Mouse (Mus musculus) neural tube, embryonic 11.5 days (tissue): ENCODE data around the gene Pqlc3. TPM values are rescaled to one million over a fixed set of nuclear protein-coding genes. Genes with fewer than 3 reads are reported as not detected.

ENCODE experiments used
- ATAC-seq: fragments of 200-750 bp; cut with Nextera tagmentation; 2 replicates; pipeline ENCODE4 v1.8.0; 2017; ENCODE audit warnings: moderate number of reproducible peaks, mild to moderate bottlenecking, moderate TSS enrichment, moderate library complexity; ENCODE audit not compliant: insufficient read depth, low FRiP score, low TSS enrichment
- DNase-seq: peaks from one replicate; pipeline ENCODE4 v3.0.0-alpha.2; 2015; ENCODE audit warnings: low spot score
- H3K27ac ChIP-seq: fragments of 300-500 bp; sonication (generic); 2 replicates; pipeline ENCODE4 v1.5.1; 2014; ENCODE audit warnings: low read depth, mild to moderate bottlenecking, low read length
- H3K27me3 ChIP-seq: fragments of 300-500 bp; sonication (generic); 2 replicates; pipeline ENCODE4 v1.6.1; 2014; ENCODE audit warnings: mild to moderate bottlenecking, low read length, mixed read lengths; ENCODE audit not compliant: control insufficient read depth, insufficient read depth
- H3K36me3 ChIP-seq: fragments of 300-500 bp; sonication (generic); 2 replicates; pipeline ENCODE4 v1.6.1; 2014; ENCODE audit warnings: mild to moderate bottlenecking, low read length, moderate library complexity, mixed read lengths; ENCODE audit not compliant: control insufficient read depth, insufficient read depth
- H3K4me1 ChIP-seq: fragments of 300-500 bp; sonication (generic); 2 replicates; pipeline ENCODE4 v1.6.1; 2014; ENCODE audit warnings: low read length, mixed read lengths; ENCODE audit not compliant: control insufficient read depth, insufficient read depth
- H3K4me2 ChIP-seq: fragments of 300-500 bp; sonication (generic); 2 replicates; pipeline ENCODE4 v1.6.1; 2014; ENCODE audit warnings: low read depth, mild to moderate bottlenecking, moderate library complexity
- H3K4me3 ChIP-seq: fragments of 300-500 bp; sonication (generic); 2 replicates; pipeline ENCODE4 v1.5.1; 2014; ENCODE audit warnings: low read depth, low read length
- H3K9ac ChIP-seq: fragments of 300-500 bp; sonication (generic); 2 replicates; pipeline ENCODE4 v1.6.1; 2014; ENCODE audit warnings: mild to moderate bottlenecking, low read length
- H3K9me3 ChIP-seq: fragments of 300-500 bp; sonication (generic); 2 replicates; pipeline ENCODE4 v1.6.1; 2016; ENCODE audit warnings: low read length; ENCODE audit not compliant: control insufficient read depth
- WGBS: fragments of 180-500 bp; shearing (Covaris S2); extraction: QIAGEN DNeasy Blood & Tissue Kit; methylation state at CpG from one replicate; pipeline ENCODE4 v1.1.7; 2014; 5-methylcytosine and 5-hydroxymethylcytosine counted together
- polyA plus RNA-seq: library from polyadenylated mRNA; unstranded; fragments of >200 nt; fragmentation: Nextera tagmentation; extraction: Ambion mirVana; gene quantifications from 2 replicates; pipeline ENCODE4 v1.2.1, GENCODE M21; 2014

Gene Pqlc3
- polyA plus RNA-seq: 3.2 TPM in 2 replicates

DNA sequence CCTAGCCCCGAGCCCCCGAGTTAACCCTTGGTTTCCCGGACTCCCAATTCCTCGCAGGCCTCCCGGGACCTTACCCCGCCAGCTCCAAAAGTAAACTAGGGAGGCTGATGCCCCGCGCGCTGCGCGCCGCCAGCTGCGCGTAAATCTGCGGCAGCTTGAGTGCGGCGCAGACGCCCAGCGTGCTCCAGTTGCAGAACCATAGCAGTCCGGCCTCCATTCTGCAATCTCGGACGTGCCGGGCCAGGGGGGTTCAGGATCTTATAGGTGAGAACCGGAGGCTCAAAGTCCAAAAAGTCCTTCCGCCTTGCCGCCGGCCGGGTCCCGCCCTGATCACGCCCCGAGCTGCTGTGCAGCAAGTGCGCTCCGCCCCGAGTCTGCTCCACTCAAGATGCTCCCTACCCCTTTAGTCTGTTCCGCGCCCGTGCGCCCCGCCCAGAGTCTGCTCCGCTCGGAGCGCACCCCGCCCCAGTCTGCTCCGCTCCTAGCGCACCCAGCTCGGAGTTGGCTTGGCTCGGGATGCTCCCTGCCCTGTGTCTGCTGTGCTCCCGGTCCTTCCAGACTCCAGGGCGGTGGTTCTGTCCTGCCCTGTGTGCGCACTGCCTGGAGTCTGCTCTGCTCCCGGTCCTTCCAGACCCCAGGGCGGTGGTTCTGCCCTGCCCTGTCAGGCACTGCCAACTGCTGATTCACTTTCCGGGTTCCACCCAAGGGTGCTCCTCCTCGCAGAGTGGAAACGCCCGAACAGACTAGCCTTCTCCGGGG lies at the start of gene Pqlc3:
TSS of gene Pqlc3 (minus strand) at position 670 of the 759 bp plus-strand sequence.
- under 1% methylated on average over 57 of the region's 57 CpGs for WGBS
- Histone ChIP-seq H3K4me2 (peak within 1 kb of the TSS; percentile 77), H3K27ac (no peak within 1 kb of the TSS), H3K27me3 (peaks cover 11% of the 10 kb centered on the region; the same call in 1 of the 2 replicates), H3K9me3 (no peaks in the 10 kb centered on the region), H3K36me3 (no peaks in the 10 kb centered on the region; the same call in 1 of the 2 replicates), H3K4me1 (0 out of 2 replicates have a peak, but pooled peaks cover 5% of the 10 kb centered on the region), H3K4me3 (peak within 1 kb of the TSS; percentile 47), H3K9ac (peak within 1 kb of the TSS; percentile 47)
- peak; percentile 75 for DNase-seq
- peak; percentile 70 for ATAC-seq

GRCm38 (mm10) chr12:17049796-17050195 lies 49.6 kb upstream of the Pqlc3 start:
- Histone ChIP-seq H3K9me3 (no peaks in the 10 kb centered on the region), H3K36me3 (no peaks in the 10 kb centered on the region), H3K4me2 (no peak overlapping the region), H3K27ac (no peak overlapping the region), H3K4me3 (no peak overlapping the region), H3K27me3 (no peaks in the 10 kb centered on the region), H3K9ac (no peak overlapping the region), H3K4me1 (no peaks in the 10 kb centered on the region)
- 93% methylated on average over 1 of the region's 1 CpGs for WGBS
- DNase-seq (no peak), ATAC-seq (no peak)

DNA sequence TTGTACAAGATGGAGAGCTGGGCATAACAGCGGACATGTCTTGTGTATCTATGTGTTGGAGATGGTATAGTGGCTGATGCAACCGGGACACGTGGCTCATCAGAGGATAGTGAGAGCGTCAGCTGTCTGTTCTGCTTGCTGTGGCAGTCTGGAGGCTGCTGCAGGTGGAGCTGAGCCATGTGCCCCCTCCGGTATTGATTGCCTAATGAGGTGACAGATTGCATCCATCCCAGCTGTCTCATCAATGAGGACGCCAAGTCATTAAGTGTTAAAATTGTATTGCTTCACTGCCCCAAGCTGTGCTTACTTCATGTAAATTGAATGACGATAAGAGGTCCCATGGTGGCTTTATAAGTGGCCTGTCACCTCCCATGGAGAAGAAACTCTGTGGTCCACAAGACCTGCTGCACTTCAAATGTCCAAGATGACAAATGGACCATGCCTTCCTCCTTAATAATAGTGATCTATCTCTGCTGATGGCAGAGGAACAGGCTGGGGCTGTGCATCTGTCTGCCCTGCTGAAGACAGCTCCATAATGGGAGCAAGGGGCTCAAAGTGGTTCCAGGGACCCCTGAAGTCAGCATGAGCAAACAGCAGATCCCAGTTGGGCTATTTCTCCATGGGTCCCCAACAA lies 48.9 kb upstream of the Pqlc3 start:
- Histone ChIP-seq H3K4me3 (no peak overlapping the region), H3K4me2 (no peak overlapping the region), H3K9me3 (no peaks in the 10 kb centered on the region), H3K36me3 (no peaks in the 10 kb centered on the region), H3K27ac (no peak overlapping the region), H3K4me1 (no peaks in the 10 kb centered on the region), H3K27me3 (no peaks in the 10 kb centered on the region), H3K9ac (no peak overlapping the region)
- DNase-seq: no peak
- ATAC-seq: peak; percentile 82
- 36% methylated on average over 7 of the region's 7 CpGs for WGBS

- Histone ChIP-seq H3K4me2 (no peak overlapping the region), H3K9me3 (no peaks in the 10 kb centered on the region), H3K9ac (no peak overlapping the region), H3K36me3 (no peaks in the 10 kb centered on the region), H3K27me3 (no peaks in the 10 kb centered on the region), H3K27ac (no peak overlapping the region), H3K4me3 (no peak overlapping the region), H3K4me1 (no peaks in the 10 kb centered on the region)
- 42% methylated on average over 5 of the region's 5 CpGs for WGBS
- ATAC-seq (no peak), DNase-seq (no peak)
Observed at GRCm38 (mm10) chr12:17043311-17043710, 43.1 kb upstream of the Pqlc3 start.

- DNase-seq (no peak), ATAC-seq (no peak)
- Histone ChIP-seq H3K27me3 (no peaks in the 10 kb centered on the region), H3K36me3 (no peaks in the 10 kb centered on the region), H3K4me3 (no peak overlapping the region), H3K4me2 (no peak overlapping the region), H3K9ac (no peak overlapping the region), H3K27ac (no peak overlapping the region), H3K4me1 (no peaks in the 10 kb centered on the region), H3K9me3 (no peaks in the 10 kb centered on the region)
- 75% methylated on average over 1 of the region's 1 CpGs for WGBS
Observed at GRCm38 (mm10) chr12:17040567-17040966, 40.4 kb upstream of the Pqlc3 start.

- Histone ChIP-seq H3K9me3 (no peaks in the 10 kb centered on the region), H3K27ac (no peak overlapping the region), H3K9ac (no peak overlapping the region), H3K4me1 (no peaks in the 10 kb centered on the region), H3K27me3 (no peaks in the 10 kb centered on the region), H3K36me3 (no peaks in the 10 kb centered on the region), H3K4me3 (no peak overlapping the region), H3K4me2 (no peak overlapping the region)
- WGBS: 83% methylated on average over 2 of the region's 2 CpGs
- no peak for ATAC-seq
- DNase-seq: no peak
Observed at GRCm38 (mm10) chr12:17039415-17039814, 39.2 kb upstream of the Pqlc3 start.

DNA sequence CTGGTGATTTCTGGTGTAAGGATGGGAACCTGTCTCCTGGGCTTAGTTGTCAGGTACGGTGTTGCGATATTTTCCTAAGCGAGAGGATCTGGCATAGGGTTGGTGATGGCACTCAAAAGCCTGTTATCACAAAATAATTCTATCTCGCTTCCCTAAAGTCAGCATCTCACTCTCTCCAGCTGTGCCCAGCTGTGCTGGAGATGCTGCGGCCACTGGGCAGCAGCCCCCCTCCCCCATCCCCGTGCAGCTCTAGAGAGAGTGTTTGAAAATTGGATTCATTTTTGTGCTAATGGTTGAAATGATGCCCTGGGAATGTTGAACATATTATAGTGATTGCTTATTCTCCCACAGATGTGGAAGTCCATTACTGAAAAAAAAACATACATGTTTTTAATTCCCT lies 38.0 kb upstream of the Pqlc3 start:
- Histone ChIP-seq H3K9me3 (no peaks in the 10 kb centered on the region), H3K4me2 (no peak overlapping the region), H3K4me1 (no peaks in the 10 kb centered on the region), H3K27me3 (no peaks in the 10 kb centered on the region), H3K9ac (no peak overlapping the region), H3K27ac (no peak overlapping the region), H3K36me3 (no peaks in the 10 kb centered on the region), H3K4me3 (no peak overlapping the region)
- 83% methylated on average over 6 of the region's 6 CpGs for WGBS
- no peak for ATAC-seq
- DNase-seq: no peak

DNA sequence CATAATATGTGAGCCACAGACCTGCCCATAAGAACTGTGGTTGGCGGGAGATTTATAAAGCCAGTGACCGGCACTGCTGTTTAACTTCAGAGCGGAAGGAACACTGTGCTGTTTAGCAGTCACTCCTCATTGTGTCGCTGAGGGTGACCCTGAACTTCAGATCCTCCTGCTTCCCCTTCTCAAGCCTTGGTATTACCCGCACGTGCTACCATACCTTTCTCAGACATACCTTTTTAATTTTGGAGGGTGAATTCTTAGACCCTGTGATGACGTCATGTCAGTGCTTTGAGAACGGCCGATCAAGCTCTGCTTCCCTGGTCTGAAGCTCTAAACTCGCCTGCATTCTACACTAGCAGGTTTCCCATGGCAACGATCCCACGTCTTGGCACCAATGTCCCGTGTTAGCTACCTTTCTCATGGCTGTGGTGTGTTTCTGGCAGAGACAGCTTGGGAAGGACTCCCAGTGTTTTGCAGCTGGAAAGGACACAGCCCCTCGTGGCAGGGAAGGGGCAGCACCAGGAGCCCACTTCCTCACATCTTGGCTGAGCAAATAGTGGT lies 36.9 kb upstream of the Pqlc3 start:
- H3K4me1 ChIP-seq: no peaks in the 10 kb centered on the region
- DNase-seq (no peak), ATAC-seq (no peak)
- H3K36me3 ChIP-seq: no peaks in the 10 kb centered on the region
- no peak overlapping the region for H3K4me2 ChIP-seq
- H3K9ac ChIP-seq: no peak overlapping the region
- H3K9me3 ChIP-seq: no peaks in the 10 kb centered on the region
- H3K4me3 ChIP-seq: no peak overlapping the region
- 72% methylated on average over 14 of the region's 14 CpGs for WGBS
- no peaks in the 10 kb centered on the region for H3K27me3 ChIP-seq
- H3K27ac ChIP-seq: no peak overlapping the region
